Mouse (Mus musculus) cortical plate, adult 2 months (tissue): Measurements from ENCODE around the gene Sod2. TPM values are rescaled to one million over a fixed set of nuclear protein-coding genes. Genes with fewer than 3 reads are reported as not detected.
A peak's percentile ranks its signal among the peaks of the same experiment; 100 is the strongest.
"Not testable (repeated sequence)": the region's sequence is repeated elsewhere in the genome, so short reads cannot be mapped to it uniquely, and the experiment has no call there.

ENCODE experiments used
- H3K27ac ChIP-seq: fragments of 200-500 bp; 2 replicates; pipeline ENCODE4 v1.5.1; 2012; ENCODE audit warnings: low read length, control low read depth, inconsistent platforms; ENCODE audit not compliant: insufficient read depth
- H3K4me1 ChIP-seq: fragments of 200-500 bp; 2 replicates; pipeline ENCODE4 v1.6.1; 2011; ENCODE audit warnings: low read length; ENCODE audit not compliant: control insufficient read depth, insufficient read depth
- H3K4me3 ChIP-seq: fragments of 200-500 bp; 2 replicates; pipeline ENCODE4 v1.5.1; 2011; ENCODE audit warnings: mild to moderate bottlenecking, low read length, control low read depth; ENCODE audit not compliant: insufficient read depth
- CTCF ChIP-seq: fragments of 200-500 bp; IDR thresholded peaks from 2 replicates; pipeline ENCODE4 v1.5.1; 2011; ENCODE audit warnings: mild to moderate bottlenecking, control low read depth, low read length; ENCODE audit not compliant: insufficient read depth; ENCODE audit errors: extremely low read depth
- POLR2A ChIP-seq: fragments of 200-500 bp; IDR thresholded peaks from 2 replicates; pipeline ENCODE4 v1.6.1; 2011; ENCODE audit warnings: mild to moderate bottlenecking, low read length, control low read depth; ENCODE audit not compliant: insufficient read depth; ENCODE audit errors: extremely low read depth
- polyA plus RNA-seq: library from polyadenylated mRNA; depleted of rRNA; stranded (reverse); fragments of >200 nt; gene quantifications from 2 replicates; pipeline ENCODE4 v1.2.3, GENCODE M21; 2012; rRNA removed

The Sod2 gene
- polyA plus RNA-seq, 1 experiment: 230 TPM

DNA sequence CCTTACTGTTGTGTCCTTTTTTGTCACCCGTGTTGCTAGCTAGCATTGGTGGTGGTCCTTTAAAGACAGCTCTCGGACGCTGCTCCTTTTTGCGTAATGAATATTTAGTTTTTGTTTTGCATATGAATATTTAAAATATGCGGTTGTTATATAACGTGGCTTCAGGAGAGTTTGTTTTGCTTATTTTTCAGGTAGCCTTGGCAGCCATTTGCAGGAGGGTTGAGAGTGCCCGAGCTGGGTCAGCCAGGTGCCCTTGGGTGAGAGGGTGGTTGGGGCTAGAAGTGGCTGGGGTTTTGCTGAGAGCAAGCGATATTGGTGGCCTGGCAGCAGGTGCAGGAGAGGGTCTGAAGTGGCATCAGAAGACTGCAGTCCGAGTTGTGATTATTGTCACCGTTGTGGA lies 1.9 kb downstream of the Sod2 start:
- peaks cover 1% of the 10 kb centered on the region; the same call in 1 of the 2 replicates for H3K4me1 ChIP-seq
- peak overlapping the region; percentile 85 for H3K4me3 ChIP-seq
- peak overlapping the region; percentile 88; the same call in 1 of the 2 replicates for H3K27ac ChIP-seq
- TF ChIP-seq CTCF: no peak
- TF ChIP-seq POLR2A: no peak

DNA sequence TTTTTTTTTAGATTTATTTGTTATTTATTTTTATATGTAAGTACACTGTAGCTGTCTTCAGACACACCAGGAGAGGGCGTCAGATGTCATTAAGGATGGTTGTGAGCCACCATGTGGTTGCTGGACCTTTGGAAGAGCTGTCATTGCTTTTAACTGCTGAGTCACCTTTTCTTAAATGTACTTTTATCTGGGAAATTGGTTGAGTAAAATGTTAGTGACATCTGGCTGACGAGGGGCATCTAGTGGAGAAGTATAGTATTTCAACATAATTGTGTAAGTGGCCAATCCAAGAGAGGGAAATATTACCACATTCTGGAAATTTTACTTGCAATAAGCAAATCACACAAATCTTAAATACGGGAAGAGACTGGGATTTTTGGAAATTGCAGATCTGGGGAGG lies 3.2 kb downstream of the Sod2 start:
- Histone ChIP-seq H3K4me1 (peaks cover 1% of the 10 kb centered on the region; the same call in 1 of the 2 replicates), H3K27ac (no peak overlapping the region), H3K4me3 (peak overlapping the region; percentile 85; the same call in 1 of the 2 replicates)
- TF ChIP-seq POLR2A (no peak), CTCF (no peak)

DNA sequence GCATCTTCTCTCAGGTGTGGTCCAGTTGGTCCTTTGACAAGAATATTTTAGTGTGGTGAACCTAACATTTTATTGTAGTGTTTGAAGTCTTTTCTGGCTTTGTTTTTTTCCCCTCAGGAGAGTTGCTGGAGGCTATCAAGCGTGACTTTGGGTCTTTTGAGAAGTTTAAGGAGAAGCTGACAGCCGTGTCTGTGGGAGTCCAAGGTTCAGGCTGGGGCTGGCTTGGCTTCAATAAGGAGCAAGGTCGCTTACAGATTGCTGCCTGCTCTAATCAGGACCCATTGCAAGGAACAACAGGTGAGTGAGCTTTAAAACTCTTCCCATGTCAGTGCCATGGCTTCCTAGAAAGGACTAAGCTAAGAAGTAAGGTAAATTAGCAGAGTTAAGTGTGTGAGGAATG lies 6.7 kb downstream of the Sod2 start:
- Histone ChIP-seq H3K4me3 (no peak overlapping the region), H3K4me1 (peaks cover 1% of the 10 kb centered on the region; the same call in 1 of the 2 replicates), H3K27ac (no peak overlapping the region)
- TF ChIP-seq CTCF (no peak), POLR2A (no peak)

DNA sequence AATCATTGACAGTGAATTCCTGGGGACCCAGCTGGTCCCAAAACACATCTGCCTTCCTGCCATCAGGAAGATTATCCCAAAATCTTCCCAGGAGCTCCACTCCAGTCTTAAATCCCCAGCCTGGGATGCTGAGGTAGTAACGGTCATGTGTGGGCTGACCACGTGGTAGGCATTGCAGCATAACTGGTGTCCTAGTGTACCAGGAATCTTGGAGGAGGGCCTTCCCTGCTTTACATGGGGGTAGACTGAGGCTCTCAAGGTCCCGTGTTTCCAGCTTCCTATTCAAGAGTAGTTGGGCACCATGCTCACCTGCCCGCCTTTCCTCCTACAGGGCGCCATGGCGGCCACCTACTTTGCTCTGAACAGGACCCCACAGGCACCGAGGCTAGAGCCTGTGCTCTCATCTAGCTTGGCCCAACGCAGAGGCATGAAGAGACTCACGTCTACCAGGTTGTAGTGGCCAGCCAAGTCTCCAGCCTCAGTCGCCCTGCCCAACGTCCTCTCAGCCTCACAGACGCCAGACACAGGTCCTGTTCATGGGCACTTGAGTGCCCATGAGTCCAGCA lies 30.1 kb downstream of the Sod2 start:
- not testable (repeated sequence) for H3K27ac ChIP-seq, H3K4me1 ChIP-seq, H3K4me3 ChIP-seq

DNA sequence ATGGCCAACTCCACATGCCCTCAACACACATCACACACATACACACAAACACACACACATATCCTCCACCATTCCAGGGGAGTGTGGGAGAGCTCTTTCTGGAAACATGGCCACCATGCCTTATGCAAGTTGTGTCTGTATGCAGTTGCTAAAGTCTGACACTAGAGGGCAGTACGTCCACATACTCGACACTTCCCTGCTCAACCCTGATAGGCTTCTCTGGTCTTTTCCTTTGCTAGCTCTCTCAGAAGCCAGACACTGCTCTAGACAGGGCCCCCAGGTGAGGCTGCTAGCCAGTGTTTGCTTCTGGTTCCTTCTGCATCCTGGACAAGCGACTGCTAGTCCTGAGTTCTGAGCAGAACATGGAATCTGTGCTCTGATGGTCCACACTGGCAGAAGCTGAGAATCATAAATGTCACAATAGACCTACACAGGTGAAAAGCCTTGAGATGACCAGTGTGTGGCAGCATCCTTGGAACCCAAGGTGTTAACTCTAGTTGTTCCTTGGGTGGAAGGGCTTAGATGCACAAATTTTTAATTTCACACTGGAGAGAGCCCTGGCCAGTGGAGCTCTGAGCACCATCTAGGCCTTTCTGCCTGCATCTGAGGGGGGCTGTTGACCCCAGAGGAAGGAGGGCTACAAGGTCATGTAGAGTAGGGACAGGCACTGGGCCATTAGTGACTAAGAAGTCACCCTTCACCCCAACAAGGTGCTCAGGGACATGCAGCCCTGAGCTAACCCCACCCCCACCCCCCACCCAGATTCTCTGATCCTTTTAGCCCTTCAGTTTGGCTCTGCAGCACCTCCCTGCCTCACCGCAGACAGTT lies 37.4 kb downstream of the Sod2 start:
- H3K27ac ChIP-seq, H3K4me3 ChIP-seq, H3K4me1 ChIP-seq: not testable (repeated sequence)
- peak; percentile 41; the same call in 1 of the 2 replicates for TF ChIP-seq CTCF

DNA sequence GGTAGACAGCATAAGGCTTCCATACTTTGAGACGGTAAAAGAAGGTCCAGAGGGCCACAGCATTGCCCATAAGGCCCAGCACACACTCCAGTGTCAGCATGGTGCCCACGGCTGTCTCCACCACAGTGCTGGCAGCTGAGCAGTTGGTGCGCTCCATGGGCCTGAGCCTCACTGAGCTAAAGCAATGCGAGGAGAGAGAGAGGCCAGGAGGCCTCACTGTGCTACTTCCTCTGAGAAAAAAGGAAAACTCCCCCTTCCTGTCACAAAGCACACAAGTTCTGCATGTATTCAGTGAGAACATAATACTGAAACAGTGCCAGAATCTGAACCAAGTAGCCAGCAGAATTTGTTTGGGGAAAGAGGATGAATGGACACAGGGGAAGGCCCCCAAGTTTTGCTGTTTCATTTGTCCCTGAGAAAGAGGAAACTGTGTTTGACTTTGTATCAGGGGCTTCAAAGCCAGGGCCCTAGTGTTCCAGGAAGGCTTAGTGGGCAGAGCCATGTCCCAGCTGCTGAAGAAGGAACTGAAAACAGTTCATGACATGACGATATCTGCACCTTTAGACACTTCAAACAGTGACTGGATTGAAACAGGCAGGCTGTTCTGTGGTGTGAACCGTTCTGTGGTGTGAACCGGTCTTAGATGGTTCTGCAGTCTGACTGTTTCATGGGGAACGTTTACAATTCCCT lies 45.6 kb downstream of the Sod2 start, which contains the start of gene Gpr31b:
Gene Gpr31b, minus strand, starts transcription at position 173 of the 690 bp plus-strand sequence.
- not testable (repeated sequence) for H3K4me3 ChIP-seq, H3K27ac ChIP-seq, H3K4me1 ChIP-seq

DNA sequence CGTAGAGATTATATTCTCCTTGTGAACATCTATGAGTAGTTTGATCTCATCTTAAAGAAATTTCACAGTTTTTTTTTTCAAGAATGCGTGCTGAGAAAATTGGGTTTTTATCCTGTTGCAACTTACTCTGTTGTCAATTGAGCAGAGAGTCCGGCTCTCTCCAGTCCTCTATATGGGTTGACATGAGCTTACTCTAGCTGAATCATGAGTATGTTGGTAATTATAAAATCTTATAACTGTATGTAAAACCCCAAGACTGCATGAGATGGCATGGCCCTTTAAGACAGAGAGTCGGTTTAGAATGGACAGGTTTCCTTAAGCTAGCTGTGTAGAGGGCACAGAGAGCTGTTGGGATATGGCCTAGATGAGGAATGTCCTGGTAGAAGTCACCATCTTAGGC lies 54.2 kb downstream of the Sod2 start, which contains the start of gene Tcp10b:
Gene Tcp10b, plus strand, starts transcription at position 301 of the 400 bp plus-strand sequence.
- not testable (repeated sequence) for H3K4me3 ChIP-seq, H3K4me1 ChIP-seq, H3K27ac ChIP-seq

DNA sequence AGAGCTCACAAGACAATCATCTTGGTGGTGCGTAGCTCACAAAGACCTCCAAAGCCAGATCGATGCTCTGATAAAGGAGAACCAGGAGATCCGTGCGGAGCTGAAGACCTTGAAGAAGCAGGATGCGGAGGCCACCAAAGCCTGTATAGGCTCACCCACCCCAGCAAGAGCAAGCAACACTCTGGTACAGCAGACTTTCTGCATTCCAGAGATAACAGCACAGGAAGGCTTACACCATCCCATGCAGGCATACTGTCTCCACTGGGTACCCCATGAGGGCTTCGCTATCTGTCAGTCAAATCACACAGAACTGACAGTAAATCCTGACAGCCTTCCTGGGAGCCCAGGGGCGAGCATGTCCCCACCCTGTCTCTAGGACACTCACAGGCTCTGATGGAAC lies 56.2 kb downstream of the Sod2 start:
- H3K4me3 ChIP-seq, H3K4me1 ChIP-seq, H3K27ac ChIP-seq: not testable (repeated sequence)

DNA sequence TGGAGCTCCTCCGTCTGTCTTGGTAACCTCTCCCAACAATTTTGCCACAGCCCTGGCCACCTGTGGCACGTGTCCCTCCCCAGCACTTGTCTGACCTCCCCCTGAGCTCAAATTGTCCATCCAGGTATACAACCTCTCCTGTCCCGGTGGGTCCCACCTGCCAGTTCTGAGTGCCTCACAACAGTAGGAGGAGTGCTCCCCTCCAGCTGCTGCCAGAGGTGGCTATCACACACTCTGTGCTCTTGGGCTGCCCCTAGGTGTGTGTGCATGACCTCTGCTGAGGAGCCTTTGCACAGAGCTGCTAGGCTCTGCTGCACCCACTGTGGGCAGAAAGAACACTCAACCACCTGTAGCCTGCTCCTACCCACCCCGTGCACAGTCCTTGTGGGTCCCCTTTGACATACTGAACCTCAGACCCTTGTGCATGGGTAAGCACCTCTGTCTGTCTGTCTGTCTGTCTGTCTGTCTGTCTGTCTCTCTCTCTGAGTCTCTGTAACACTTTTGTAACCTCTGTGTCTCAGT lies 61.3 kb downstream of the Sod2 start:
- H3K27ac ChIP-seq, H3K4me3 ChIP-seq, H3K4me1 ChIP-seq: not testable (repeated sequence)

DNA sequence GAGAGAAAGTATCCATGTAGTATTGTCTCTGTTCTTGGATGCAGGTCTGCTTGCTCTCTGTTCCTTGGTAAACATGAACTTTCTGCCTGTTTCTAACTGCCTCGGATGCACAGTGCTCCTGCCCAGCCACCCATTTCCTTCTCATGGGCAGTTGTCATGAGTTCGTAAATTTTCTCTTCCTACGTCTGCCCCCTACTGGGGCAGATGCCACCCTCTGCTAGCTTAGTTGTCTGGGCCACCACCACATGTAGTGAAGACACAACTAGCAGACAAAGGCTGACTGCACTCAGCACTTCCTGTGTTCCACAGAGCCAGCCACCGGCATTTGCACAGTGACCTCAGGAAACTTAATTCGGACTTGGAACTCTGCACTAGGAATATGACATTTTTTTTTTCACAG lies 62.6 kb downstream of the Sod2 start:
- not testable (repeated sequence) for H3K4me3 ChIP-seq, H3K4me1 ChIP-seq, H3K27ac ChIP-seq

Other genes with a start within 250 kb of the Sod2 start
- 10.9 and 11.1 TPM in 2 replicates for gene Igf2r, start 237.2 kb upstream of the Sod2 start, polyA plus RNA-seq
- gene Mas1, start 138.7 kb upstream of the Sod2 start, polyA plus RNA-seq: 35.7 and 39.1 TPM in 2 replicates
- gene Mrgprh, start 130.8 kb upstream of the Sod2 start, polyA plus RNA-seq: 0.13 and 0.21 TPM in 2 replicates
- gene Pnldc1, start 96.6 kb upstream of the Sod2 start, polyA plus RNA-seq: 2.9 and 4.1 TPM in 2 replicates
- 135 and 140 TPM in 2 replicates for gene Tcp1, start 91.1 kb upstream of the Sod2 start, polyA plus RNA-seq
- 56.3 and 58.0 TPM in 2 replicates for gene Mrpl18, start 90.5 kb upstream of the Sod2 start, polyA plus RNA-seq
- 6.6 and 8.0 TPM in 2 replicates for gene Acat3, start 66.2 kb upstream of the Sod2 start, polyA plus RNA-seq
- 42.3 and 47.4 TPM in 2 replicates for gene Acat2, start 46.1 kb upstream of the Sod2 start, polyA plus RNA-seq
- 50.9 and 51.3 TPM in 2 replicates for gene Wtap, start 12.7 kb upstream of the Sod2 start, polyA plus RNA-seq
- gene Gpr31b, start 45.5 kb downstream of the Sod2 start, polyA plus RNA-seq: not detected in 2 replicates
- 0.57 and 0.94 TPM in 2 replicates for gene Tcp10b, start 54.3 kb downstream of the Sod2 start, polyA plus RNA-seq
- gene Unc93a, start 125.0 kb downstream of the Sod2 start, polyA plus RNA-seq: not detected in 2 replicates
- not detected in 2 replicates for gene Smok2a, start 214.3 kb downstream of the Sod2 start, polyA plus RNA-seq
- gene Smok2b, start 223.4 kb downstream of the Sod2 start, polyA plus RNA-seq: not detected in 2 replicates